Mouse (Mus musculus): ENCODE measurements around the gene Necap1.

Gene Necap1

GRCm38 (mm10) chr6:122889599-122889998, 15.3 kb downstream of the Necap1 start:
- DNase-seq: no peak

- DNase-seq: peak; percentile 34 to 76
Observed at GRCm38 (mm10) chr6:122892442-122893049, 18.3 kb downstream of the Necap1 start.

- no peak for DNase-seq
Observed at GRCm38 (mm10) chr6:122919922-122920321, 45.6 kb downstream of the Necap1 start.

GRCm38 (mm10) chr6:122921451-122921850, 47.2 kb downstream of the Necap1 start, which contains the start of gene Clec4a1:
Gene Clec4a1 (plus strand): TSS chr6:122921848.
- no peak for DNase-seq

GRCm38 (mm10) chr6:122934845-122935244, 60.6 kb downstream of the Necap1 start:
- no peak for DNase-seq
